Mouse (Mus musculus) CH12.LX (cell line): ENCODE data around the gene Sap18b. TPM values are rescaled to one million over a fixed set of nuclear protein-coding genes. Genes with fewer than 3 reads are reported as not detected.

Experiments used
- DNase-seq: peaks from one replicate; pipeline ENCODE4 v3.0.0-alpha.2; 2013; ENCODE audit errors: extremely low read depth
- H3K27ac ChIP-seq: 2 replicates; pipeline ENCODE4 v1.5.1; 2012; ENCODE audit warnings: low read depth, mild to moderate bottlenecking, control low read depth, moderate library complexity; ENCODE audit not compliant: insufficient read depth
- H3K27me3 ChIP-seq: replicated peaks from 2 replicates; pipeline ENCODE3; 2012; ENCODE audit warnings: inconsistent platforms
- H3K36me3 ChIP-seq, 2 experiments: replicated peaks in 1 of 2; 2 replicates each; pipeline versions ENCODE3 to v1.6.1; 2012; ENCODE audit warnings: inconsistent platforms in 1 of 2, low read length in 1 of 2, mild to moderate bottlenecking in 1 of 2, mixed read lengths in 1 of 2, moderate library complexity in 1 of 2; ENCODE audit not compliant: control insufficient read depth in 1 of 2, insufficient read depth in 1 of 2
- H3K4me1 ChIP-seq, 2 experiments: 2 replicates each; pipeline ENCODE4 v1.6.1; 2012; ENCODE audit warnings: inconsistent platforms in 1 of 2, moderate library complexity in 1 of 2; ENCODE audit not compliant: insufficient read depth in 2 of 2, control insufficient read depth in 1 of 2
- H3K4me2 ChIP-seq: 2 replicates; pipeline ENCODE4 v1.6.1; 2012; ENCODE audit warnings: low read depth, mild to moderate bottlenecking, control low read depth; ENCODE audit not compliant: poor library complexity, insufficient read depth, severe bottlenecking
- H3K4me3 ChIP-seq, 3 experiments: fragments of 150-350 bp in 1 of 3; sonication (generic) in 1 of 3; replicated peaks in 1 of 3; 2 replicates each; pipeline versions ENCODE3 to v1.5.1; 2011 to 2012; ENCODE audit warnings: low read depth in 2 of 3, low read length in 2 of 3, mild to moderate bottlenecking in 2 of 3, moderate library complexity in 2 of 3, control low read depth in 1 of 3, improper control_type of control experiment in 1 of 3, inconsistent platforms in 1 of 3, mixed read lengths in 1 of 3; ENCODE audit not compliant: poor library complexity in 1 of 3
- H3K79me2 ChIP-seq: replicated peaks from 2 replicates; pipeline ENCODE4 v1.6.1; 2012; ENCODE audit warnings: mild to moderate bottlenecking, moderate library complexity; ENCODE audit not compliant: control insufficient read depth, poor library complexity, insufficient read depth, severe bottlenecking; ENCODE audit errors: extremely low read depth
- H3K9ac ChIP-seq: 2 replicates; pipeline ENCODE4 v1.6.1; 2012; ENCODE audit warnings: low read depth, mild to moderate bottlenecking, control low read depth, moderate library complexity; ENCODE audit not compliant: insufficient read depth
- H3K9me3 ChIP-seq: replicated peaks from 2 replicates; pipeline ENCODE3; 2012; ENCODE audit warnings: low read length, inconsistent platforms, mixed read lengths
- CHD2 ChIP-seq: IDR thresholded peaks from 2 replicates; pipeline ENCODE4 v1.6.1; 2011; ENCODE audit warnings: low read length, improper control_type of control experiment
- CTCF ChIP-seq, 2 experiments: IDR thresholded peaks in 1 of 2; conservative IDR thresholded peaks in 1 of 2; 2 replicates each; pipeline ENCODE4 v1.5.1; 2011 to 2012; ENCODE audit warnings: low read depth in 2 of 2, low read length in 2 of 2, improper control_type of control experiment in 1 of 2, inconsistent platforms in 1 of 2, mild to moderate bottlenecking in 1 of 2, moderate library complexity in 1 of 2
- E2F4 ChIP-seq: IDR thresholded peaks from 2 replicates; pipeline ENCODE4 v1.6.1; 2011; ENCODE audit warnings: low read depth, low read length, improper control_type of control experiment; ENCODE audit not compliant: insufficient replicate concordance
- ELF1 ChIP-seq: IDR thresholded peaks from 2 replicates; pipeline ENCODE4 v1.6.1; 2014; ENCODE audit warnings: low read depth, mild to moderate bottlenecking, inconsistent platforms, low read length, improper control_type of control experiment
- JUND ChIP-seq: conservative IDR thresholded peaks from 2 replicates; pipeline ENCODE4 v1.6.1; 2011; ENCODE audit warnings: low read depth, low read length, improper control_type of control experiment
- KAT2A ChIP-seq: IDR thresholded peaks from 2 replicates; pipeline ENCODE4 v1.6.1; 2012; ENCODE audit warnings: low read length, improper control_type of control experiment, inconsistent platforms; ENCODE audit not compliant: insufficient replicate concordance
- MAZ ChIP-seq: IDR thresholded peaks from 2 replicates; pipeline ENCODE4 v1.6.1; 2012; ENCODE audit warnings: low read depth, mild to moderate bottlenecking, inconsistent platforms, low read length, improper control_type of control experiment, moderate library complexity
- MEF2A ChIP-seq: IDR thresholded peaks from 2 replicates; pipeline ENCODE4 v1.6.1; 2014; ENCODE audit warnings: low read depth, mild to moderate bottlenecking, inconsistent platforms, low read length, improper control_type of control experiment, borderline replicate concordance
- MXI1 ChIP-seq: IDR thresholded peaks from 2 replicates; pipeline ENCODE4 v1.6.1; 2011; ENCODE audit warnings: mild to moderate bottlenecking, low read depth, low read length, improper control_type of control experiment
- NRF1 ChIP-seq: IDR thresholded peaks from 2 replicates; pipeline ENCODE4 v1.6.1; 2014; ENCODE audit warnings: low read depth, mild to moderate bottlenecking, inconsistent platforms, low read length, improper control_type of control experiment, moderate library complexity
- PAX5 ChIP-seq: IDR thresholded peaks from 2 replicates; pipeline ENCODE4 v1.6.1; 2012; ENCODE audit warnings: low read length, inconsistent platforms, mixed read lengths
- RAD21 ChIP-seq: IDR thresholded peaks from 2 replicates; pipeline ENCODE4 v1.6.1; 2011; ENCODE audit warnings: low read depth, mild to moderate bottlenecking, low read length, improper control_type of control experiment, moderate library complexity
- RCOR1 ChIP-seq: conservative IDR thresholded peaks from 2 replicates; pipeline ENCODE4 v1.6.1; 2012; ENCODE audit warnings: low read depth, mild to moderate bottlenecking, inconsistent platforms, low read length, improper control_type of control experiment
- TCF12 ChIP-seq: IDR thresholded peaks from 2 replicates; pipeline ENCODE4 v1.6.1; 2014; ENCODE audit warnings: low read depth, mild to moderate bottlenecking, inconsistent platforms, low read length, improper control_type of control experiment
- UBTF ChIP-seq: IDR thresholded peaks from 2 replicates; pipeline ENCODE4 v1.6.1; 2012; ENCODE audit warnings: low read depth, mild to moderate bottlenecking, inconsistent platforms, low read length, improper control_type of control experiment, moderate library complexity
- USF1 ChIP-seq: IDR thresholded peaks from 2 replicates; pipeline ENCODE4 v1.6.1; 2014; ENCODE audit warnings: low read depth, mild to moderate bottlenecking, inconsistent platforms, low read length, improper control_type of control experiment
- USF2 ChIP-seq: conservative IDR thresholded peaks from 2 replicates; pipeline ENCODE4 v1.6.1; 2011; ENCODE audit warnings: low read depth, low read length, improper control_type of control experiment
- ZKSCAN1 ChIP-seq: IDR thresholded peaks from 2 replicates; pipeline ENCODE4 v1.6.1; 2012; ENCODE audit warnings: low read depth, inconsistent platforms, low read length, improper control_type of control experiment, borderline replicate concordance
- ZMIZ1 ChIP-seq: IDR thresholded peaks from 2 replicates; pipeline ENCODE4 v1.6.1; 2012; ENCODE audit warnings: low read depth, mild to moderate bottlenecking, inconsistent platforms, low read length, improper control_type of control experiment
- ZNF384 ChIP-seq: IDR thresholded peaks from 2 replicates; pipeline ENCODE4 v1.6.1; 2012; ENCODE audit warnings: low read depth, low read length, improper control_type of control experiment, inconsistent platforms
- dilution Hi-C: fragments of 300-500 bp; cut with MboI; formaldehyde crosslinking; loops from 2 replicates; pipeline ENCODE4 v1.14.3; 2020; ENCODE audit warnings: low sequenced_read_pairs; ENCODE audit not compliant: extremely low pct_unique_long_range_greater_than_20kb, extremely low pct_ligation_motif_present
- in situ Hi-C: fragments of 300-500 bp; cut with MboI; formaldehyde crosslinking; loops from 3 replicates; pipeline ENCODE4 v1.14.3; 2019; ENCODE audit warnings: low sequenced_read_pairs, low pct_ligation_motif_present, low pct_unique_long_range_greater_than_20kb, mixed read lengths
- polyA plus RNA-seq: library from polyadenylated mRNA; unstranded; fragments of >175 nt; gene quantifications from 2 replicates; pipeline ENCODE4 v1.2.1, GENCODE M21; 2012; ENCODE audit warnings: low read depth; ENCODE audit not compliant: insufficient read length
- total RNA-seq, 2 experiments: library from RNA; depleted of rRNA; stranded (reverse); fragments of 300-350 nt in 1 of 2; fragments of >200 nt in 1 of 2; gene quantifications; 2 replicates each; pipeline ENCODE4 v1.2.3; 2012 to 2014

Gene Sap18b
- total and polyA plus RNA-seq, 3 experiments = 141 to 355 (median 305) TPM

DNA sequence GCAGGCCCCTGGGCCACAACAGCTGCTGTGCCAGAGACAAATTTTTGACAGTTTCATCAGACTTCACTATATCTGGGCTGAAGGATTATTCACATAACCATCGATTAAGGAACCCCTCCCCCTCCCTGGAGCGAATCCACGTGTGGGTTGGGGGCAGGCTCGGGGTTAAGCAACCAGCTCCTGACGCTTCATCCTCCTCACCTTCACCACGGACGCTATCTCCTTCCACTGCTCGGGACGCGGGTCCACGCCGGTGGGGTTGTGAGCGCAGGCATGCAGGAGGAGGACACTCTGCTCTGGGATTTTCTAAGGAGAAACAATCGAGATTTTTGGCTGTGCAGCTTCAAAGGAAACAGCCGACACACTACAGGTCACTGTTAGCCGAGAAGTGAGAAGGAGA lies 46.5 kb downstream of the Sap18b start:
- Histone ChIP-seq H3K36me3 (peaks cover 77 to 97% of the 10 kb centered on the region in 2 experiments), H3K9ac (no peak overlapping the region), H3K27me3 (no peaks in the 10 kb centered on the region), H3K4me2 (no peak overlapping the region), H3K27ac (no peak overlapping the region), H3K4me1 (no peaks in the 10 kb centered on the region), H3K9me3 (peaks cover 5% of the 10 kb centered on the region), H3K79me2 (peaks cover 8% of the 10 kb centered on the region), H3K4me3 (no peak overlapping the region)
- dilution Hi-C loops (no loop called here), in situ Hi-C loops (no loop called here)
- TF ChIP-seq MAZ = no peak
- TF ChIP-seq TCF12 = no peak
- TF ChIP-seq UBTF = no peak
- no peak for TF ChIP-seq PAX5
- no peak for TF ChIP-seq MEF2A
- no peak for TF ChIP-seq MXI1
- no peak for TF ChIP-seq USF2
- TF ChIP-seq E2F4 = no peak
- no peak for TF ChIP-seq ELF1
- TF ChIP-seq RAD21 = no peak
- no peak for TF ChIP-seq NRF1
- no peak for TF ChIP-seq CHD2
- no peak for TF ChIP-seq CTCF (conservative IDR thresholded peaks at IDR 0.05 in 1 of 2, IDR thresholded peaks at IDR 0.05 in 1 of 2; ENCODE audit: low read depth in 2 of 2, low read length in 2 of 2)
- no peak for TF ChIP-seq ZNF384
- TF ChIP-seq KAT2A = no peak
- no peak for TF ChIP-seq JUND
- no peak for TF ChIP-seq ZKSCAN1
- no peak for TF ChIP-seq ZMIZ1
- DNase-seq = no peak

GRCm38 (mm10) chr8:95875270-95875669 lies 50.1 kb downstream of the Sap18b start:
- H3K79me2 ChIP-seq = peaks cover 33% of the 10 kb centered on the region
- H3K4me2 ChIP-seq = no peak overlapping the region
- H3K27ac ChIP-seq = no peak overlapping the region
- TF ChIP-seq E2F4 = no peak
- no peak for TF ChIP-seq USF2
- no peak for TF ChIP-seq RCOR1
- no peak for TF ChIP-seq ZNF384
- no peak for TF ChIP-seq USF1
- no peak for TF ChIP-seq KAT2A
- H3K9me3 ChIP-seq = peaks cover 16% of the 10 kb centered on the region
- H3K27me3 ChIP-seq = no peaks in the 10 kb centered on the region
- H3K4me1 ChIP-seq = peaks cover 0 to 12% of the 10 kb centered on the region in 2 experiments; a peak in 2 of 4 replicates
- H3K4me3 ChIP-seq = no peak overlapping the region
- DNase-seq = no peak
- dilution Hi-C loops = no loop called here
- no peak overlapping the region for H3K9ac ChIP-seq
- in situ Hi-C loops = no loop called here
- peaks cover 60 to 91% of the 10 kb centered on the region in 2 experiments for H3K36me3 ChIP-seq

Other genes starting within 250 kb of the Sap18b start
- not detected in 2 replicates for gene Prss54, start 249.0 kb upstream of the Sap18b start, total RNA-seq (2012; rRNA removed)
- not detected in 2 replicates for gene Prss54, start 249.0 kb upstream of the Sap18b start, total RNA-seq (2014; rRNA removed)
- not detected in 2 replicates for gene Prss54, start 249.0 kb upstream of the Sap18b start, polyA plus RNA-seq
- gene Gins3, start 191.9 kb upstream of the Sap18b start, total RNA-seq (2012; rRNA removed) = 10.4 and 13.9 TPM in 2 replicates
- 18.0 and 19.4 TPM in 2 replicates for gene Gins3, start 191.9 kb upstream of the Sap18b start, total RNA-seq (2014; rRNA removed)
- gene Gins3, start 191.9 kb upstream of the Sap18b start, polyA plus RNA-seq = 14.2 and 15.8 TPM in 2 replicates
- gene Ndrg4, start 148.4 kb upstream of the Sap18b start, total RNA-seq (2012; rRNA removed) = 1.7 and 2.1 TPM in 2 replicates
- 1.6 TPM in 2 replicates for gene Ndrg4, start 148.4 kb upstream of the Sap18b start, total RNA-seq (2014; rRNA removed)
- 2.1 TPM in 2 replicates for gene Ndrg4, start 148.4 kb upstream of the Sap18b start, polyA plus RNA-seq
- 29.6 and 31.0 TPM in 2 replicates for gene Setd6, start 109.5 kb upstream of the Sap18b start, total RNA-seq (2012; rRNA removed)
- 25.6 and 29.7 TPM in 2 replicates for gene Setd6, start 109.5 kb upstream of the Sap18b start, total RNA-seq (2014; rRNA removed)
- 50.6 and 61.3 TPM in 2 replicates for gene Setd6, start 109.5 kb upstream of the Sap18b start, polyA plus RNA-seq
- gene Cnot1, start 17.9 kb upstream of the Sap18b start, total RNA-seq (2012; rRNA removed) = 130 and 142 TPM in 2 replicates
- gene Cnot1, start 17.9 kb upstream of the Sap18b start, total RNA-seq (2014; rRNA removed) = 136 and 146 TPM in 2 replicates
- 164 and 182 TPM in 2 replicates for gene Cnot1, start 17.9 kb upstream of the Sap18b start, polyA plus RNA-seq
- gene Slc38a7, start 28.2 kb downstream of the Sap18b start, total RNA-seq (2012; rRNA removed) = 20.3 and 33.2 TPM in 2 replicates
- 12.0 and 13.9 TPM in 2 replicates for gene Slc38a7, start 28.2 kb downstream of the Sap18b start, total RNA-seq (2014; rRNA removed)
- gene Slc38a7, start 28.2 kb downstream of the Sap18b start, polyA plus RNA-seq = 28.1 and 31.0 TPM in 2 replicates
- 303 TPM in 2 replicates for gene Got2, start 63.2 kb downstream of the Sap18b start, total RNA-seq (2012; rRNA removed)
- gene Got2, start 63.2 kb downstream of the Sap18b start, total RNA-seq (2014; rRNA removed) = 268 and 283 TPM in 2 replicates
- gene Got2, start 63.2 kb downstream of the Sap18b start, polyA plus RNA-seq = 489 and 509 TPM in 2 replicates